Mouse (Mus musculus) kidney, adult 2 months (tissue): ENCODE measurements around the gene Lhfp. TPM values are rescaled to one million over a fixed set of nuclear protein-coding genes. Genes with fewer than 3 reads are reported as not detected.

Source experiments
- DNase-seq: peaks from one replicate; pipeline ENCODE4 v3.0.0; 2021
- H3K27ac ChIP-seq: fragments of 200-500 bp; 2 replicates; pipeline ENCODE4 v1.5.1; 2012; ENCODE audit warnings: low read depth, low read length, control low read depth, inconsistent platforms; ENCODE audit not compliant: insufficient read depth
- H3K27me3 ChIP-seq: fragments of 200-500 bp; replicated peaks from 2 replicates; pipeline ENCODE4 v1.6.1; 2012; ENCODE audit warnings: mild to moderate bottlenecking, moderate library complexity, low read length, inconsistent platforms; ENCODE audit not compliant: control insufficient read depth, insufficient read depth
- H3K36me3 ChIP-seq: fragments of 200-500 bp; 2 replicates; pipeline ENCODE4 v1.6.1; 2012; ENCODE audit warnings: mild to moderate bottlenecking, moderate library complexity, low read length, inconsistent platforms; ENCODE audit not compliant: control insufficient read depth, insufficient read depth
- H3K4me1 ChIP-seq: fragments of 200-500 bp; 2 replicates; pipeline ENCODE4 v1.6.1; 2011; ENCODE audit warnings: low read length; ENCODE audit not compliant: control insufficient read depth, insufficient read depth
- H3K4me3 ChIP-seq: fragments of 200-500 bp; 2 replicates; pipeline ENCODE4 v1.5.1; 2011; ENCODE audit warnings: mild to moderate bottlenecking, low read depth, low read length, control low read depth; ENCODE audit not compliant: insufficient read depth
- CTCF ChIP-seq: fragments of 200-500 bp; conservative IDR thresholded peaks from 2 replicates; pipeline ENCODE4 v1.5.1; 2011; ENCODE audit warnings: low read depth, mild to moderate bottlenecking, control low read depth, low read length, moderate library complexity, mixed read lengths; ENCODE audit not compliant: insufficient read depth, insufficient read length
- POLR2A ChIP-seq: fragments of 200-500 bp; IDR thresholded peaks from one replicate; pipeline ENCODE4 v1.6.1; 2011; ENCODE audit warnings: low read depth, low read length, control low read depth
- WGBS: fragments of 180-500 bp; shearing (Covaris S2); methylation state at CpG from one replicate; pipeline ENCODE4 v1.1.7; 2018; 5-methylcytosine and 5-hydroxymethylcytosine counted together
- polyA plus RNA-seq: library from polyadenylated mRNA; depleted of rRNA; stranded (reverse); fragments of >200 nt; gene quantifications from 2 replicates; pipeline ENCODE4 v1.2.3, GENCODE M21; 2012

Gene Lhfp
- polyA plus RNA-seq, 1 experiment = 47.7 TPM

DNA sequence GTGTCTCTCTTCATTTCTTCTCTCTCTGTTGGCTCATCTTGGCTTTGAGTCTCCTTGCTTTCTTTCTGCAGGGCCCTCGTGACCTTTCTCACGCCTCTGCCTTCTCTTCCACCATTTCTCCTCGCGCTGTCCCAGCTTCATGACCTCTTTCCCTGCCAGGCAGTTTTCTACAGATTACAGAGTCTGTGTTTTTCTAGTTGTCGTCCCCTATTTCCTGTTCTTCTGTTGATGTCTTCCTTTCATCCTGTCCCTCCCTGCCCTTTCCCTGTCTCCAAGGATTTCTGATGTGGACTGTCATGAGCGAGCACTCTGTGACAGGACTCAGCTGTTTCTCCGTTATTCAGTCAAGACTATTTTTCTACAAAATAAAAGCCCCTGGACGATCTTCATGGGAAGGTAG, 124.7 kb downstream of the Lhfp start:
- Histone ChIP-seq H3K4me3 (no peak overlapping the region), H3K36me3 (no peaks in the 10 kb centered on the region), H3K4me1 (no peaks in the 10 kb centered on the region), H3K27me3 (no peaks in the 10 kb centered on the region), H3K27ac (no peak overlapping the region)
- peak; percentile 47 for DNase-seq
- 24% methylated on average over 8 of the region's 8 CpGs for WGBS
- TF ChIP-seq POLR2A = no peak
- TF ChIP-seq CTCF = no peak

DNA sequence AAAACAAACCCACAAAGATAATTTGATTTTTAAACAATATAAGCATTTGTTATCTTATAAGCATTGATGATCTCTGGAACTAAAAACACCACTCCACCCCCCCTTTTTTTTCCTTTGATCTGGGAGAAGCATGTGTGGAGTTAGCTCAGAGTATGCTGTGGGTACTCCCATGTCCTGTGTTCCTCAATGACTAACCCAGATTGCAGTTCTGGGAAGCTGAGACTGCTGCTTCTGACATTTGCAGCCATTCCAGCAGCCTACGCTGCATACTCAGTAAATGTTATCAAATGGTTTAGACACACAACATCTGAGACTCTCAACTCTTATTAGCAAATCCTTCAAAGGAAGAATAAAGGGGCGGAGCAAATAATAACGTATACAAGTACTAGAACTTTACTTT, 128.2 kb downstream of the Lhfp start:
- Histone ChIP-seq H3K27ac (no peak overlapping the region), H3K36me3 (no peaks in the 10 kb centered on the region), H3K4me3 (no peak overlapping the region), H3K27me3 (no peaks in the 10 kb centered on the region), H3K4me1 (no peaks in the 10 kb centered on the region)
- TF ChIP-seq CTCF (no peak), POLR2A (no peak)
- WGBS = 89% methylated on average over 3 of the region's 3 CpGs
- DNase-seq = no peak

DNA sequence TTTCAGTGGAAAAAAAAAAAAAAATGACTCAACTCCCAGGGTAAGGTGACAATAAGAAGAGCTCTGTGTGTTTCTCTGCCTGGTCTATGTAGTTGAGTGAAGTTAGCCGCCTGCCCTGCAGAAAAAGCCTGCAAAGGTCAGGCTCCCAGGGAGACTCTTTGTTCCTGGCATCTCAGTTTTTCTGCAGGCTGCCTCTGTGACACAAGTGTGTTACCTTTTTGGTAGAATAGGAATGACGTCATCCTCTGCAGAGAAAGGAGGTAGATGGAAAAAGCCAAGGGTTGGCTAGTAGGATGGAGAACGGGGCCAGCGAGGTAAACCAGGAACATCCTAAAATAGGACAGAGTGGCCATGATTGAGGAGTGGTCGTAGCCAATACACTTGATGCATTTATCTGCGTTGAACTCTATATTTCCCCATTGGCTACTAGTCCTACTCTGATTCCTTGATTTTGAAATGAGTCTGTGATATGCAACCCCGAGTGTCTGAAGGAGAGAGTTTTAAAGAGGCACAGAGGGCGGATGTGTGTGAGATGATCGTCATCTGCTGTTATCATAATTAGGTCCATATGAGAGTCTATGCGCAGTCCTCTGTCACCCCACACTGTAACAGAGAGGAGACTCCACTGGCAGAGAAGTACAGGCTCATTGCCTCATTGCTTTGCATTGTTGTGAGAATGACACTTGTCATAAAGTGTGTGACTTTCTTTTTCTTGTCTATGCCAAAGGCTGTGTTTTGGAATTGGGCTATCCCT, 132.2 kb downstream of the Lhfp start:
- 94% methylated on average over 10 of the region's 10 CpGs for WGBS
- H3K4me1 ChIP-seq = no peaks in the 10 kb centered on the region

GRCm38 (mm10) chr3:53179936-53180335, 138.6 kb downstream of the Lhfp start:
- no peak for DNase-seq
- Histone ChIP-seq H3K27me3 (no peaks in the 10 kb centered on the region), H3K27ac (no peak overlapping the region), H3K4me3 (no peak overlapping the region), H3K36me3 (no peaks in the 10 kb centered on the region), H3K4me1 (no peaks in the 10 kb centered on the region)
- WGBS = 91% methylated on average over 6 of the region's 6 CpGs
- TF ChIP-seq POLR2A = no peak
- no peak for TF ChIP-seq CTCF

More for the DNA sequence above, 132.2 kb downstream of the Lhfp start:
- H3K27me3 ChIP-seq = no peaks in the 10 kb centered on the region
- no peak for TF ChIP-seq POLR2A
- no peak for TF ChIP-seq CTCF
- no peak for DNase-seq
- no peaks in the 10 kb centered on the region for H3K36me3 ChIP-seq
- no peak overlapping the region for H3K4me3 ChIP-seq
- H3K27ac ChIP-seq = no peak overlapping the region

DNA sequence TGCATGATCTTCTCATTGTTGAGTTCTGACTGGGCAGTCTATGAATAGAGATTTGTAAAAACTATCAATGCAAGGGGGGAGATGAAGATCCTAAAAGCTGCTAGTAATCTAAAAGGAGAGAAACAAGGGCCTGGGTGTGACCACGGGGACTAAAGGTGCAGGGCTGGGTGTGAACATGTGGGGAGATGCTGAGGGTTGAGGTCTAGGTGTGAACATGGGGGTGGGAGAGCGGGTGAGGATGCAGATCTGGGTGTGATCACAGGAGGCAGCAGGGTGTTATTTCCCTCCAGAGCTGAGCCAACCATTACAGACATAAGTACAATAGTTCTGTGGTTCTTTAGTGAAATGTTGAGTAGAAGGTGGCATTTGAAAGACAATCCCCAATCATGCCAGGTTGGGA, 144.1 kb downstream of the Lhfp start:
- no peak overlapping the region for H3K27ac ChIP-seq
- 92% methylated on average over 2 of the region's 2 CpGs for WGBS
- no peak for TF ChIP-seq POLR2A
- no peak for TF ChIP-seq CTCF
- no peaks in the 10 kb centered on the region for H3K36me3 ChIP-seq
- no peak overlapping the region for H3K4me3 ChIP-seq
- no peaks in the 10 kb centered on the region for H3K27me3 ChIP-seq
- H3K4me1 ChIP-seq = no peaks in the 10 kb centered on the region
- DNase-seq = no peak

- Histone ChIP-seq H3K36me3 (no peaks in the 10 kb centered on the region), H3K4me3 (no peak overlapping the region), H3K27ac (no peak overlapping the region), H3K4me1 (no peaks in the 10 kb centered on the region), H3K27me3 (no peaks in the 10 kb centered on the region)
- TF ChIP-seq POLR2A (no peak), CTCF (no peak)
- DNase-seq = no peak
- WGBS = 87% methylated on average over 4 of the region's 4 CpGs
Observed at GRCm38 (mm10) chr3:53193441-53193840, 152.1 kb downstream of the Lhfp start.

DNA sequence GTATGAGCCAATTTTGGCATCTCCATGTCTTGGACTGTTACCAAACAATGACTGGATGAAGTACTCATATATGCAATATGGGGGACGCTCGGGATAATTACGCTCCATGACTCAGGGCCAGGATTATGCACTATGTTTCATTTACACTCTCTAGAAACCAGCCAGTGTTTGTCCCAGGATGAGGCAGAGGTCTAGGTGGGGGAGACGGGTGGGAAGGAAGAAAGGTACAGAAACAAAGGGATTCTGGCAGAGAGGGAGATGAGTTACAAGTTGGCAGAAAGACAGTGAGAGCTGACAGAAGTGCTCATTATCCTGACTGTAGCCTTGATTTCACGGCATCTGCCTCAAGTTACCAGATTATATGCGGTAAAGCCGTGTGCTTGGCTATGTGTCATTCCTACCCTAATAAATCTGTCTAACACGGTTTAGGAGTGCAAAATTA, 154.4 kb downstream of the Lhfp start:
- 53% methylated on average over 8 of the region's 8 CpGs for WGBS
- TF ChIP-seq POLR2A = no peak
- TF ChIP-seq CTCF = no peak
- no peaks in the 10 kb centered on the region for H3K36me3 ChIP-seq
- H3K4me1 ChIP-seq = no peaks in the 10 kb centered on the region
- H3K4me3 ChIP-seq = no peak overlapping the region
- no peaks in the 10 kb centered on the region for H3K27me3 ChIP-seq
- no peak for DNase-seq
- H3K27ac ChIP-seq = no peak overlapping the region

- TF ChIP-seq POLR2A (no peak), CTCF (no peak)
- H3K4me3 ChIP-seq = no peak overlapping the region
- WGBS = 93% methylated on average over 8 of the region's 8 CpGs
- H3K27ac ChIP-seq = no peak overlapping the region
- no peaks in the 10 kb centered on the region for H3K4me1 ChIP-seq
- no peaks in the 10 kb centered on the region for H3K36me3 ChIP-seq
- DNase-seq = no peak
- no peaks in the 10 kb centered on the region for H3K27me3 ChIP-seq
Observed at GRCm38 (mm10) chr3:53200175-53200574, 158.8 kb downstream of the Lhfp start.
